Comparison of ENCODE assay signal across 11 mouse cellular contexts in the genomic region with DNA sequence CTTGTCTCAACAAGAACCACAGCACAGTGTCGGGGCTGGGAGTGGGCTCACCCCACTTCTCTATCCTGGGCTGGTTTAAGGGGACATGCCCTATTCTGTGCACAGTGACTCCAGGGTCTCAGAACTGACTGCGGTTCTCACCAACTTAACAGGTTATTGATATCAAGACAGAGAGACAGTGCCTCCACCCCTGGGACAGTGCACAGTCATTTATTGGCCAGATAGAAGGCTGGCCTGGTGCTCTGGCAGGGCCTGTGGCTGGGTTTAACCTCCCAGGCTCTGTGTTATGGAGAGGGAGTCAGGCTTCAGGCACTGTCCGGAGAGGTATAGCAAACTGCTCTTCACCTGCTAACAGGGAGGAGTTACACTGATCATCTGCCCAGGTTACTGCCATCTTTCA. TPM values are rescaled to one million over a fixed set of nuclear protein-coding genes. Genes with fewer than 3 reads are reported as not detected.
A peak's percentile ranks its signal among the peaks of the same experiment; 100 is the strongest.
DNase-seq lines count a peak whose midpoint lies in the region; ATAC-seq and TF ChIP-seq lines count a peak whose summit lies in the region.
"Had no signal": no experiment of that assay in that cellular context is flagged by ENCODE, and none has a peak within 500 bp of the region (broad histone marks: within the 10 kb centered on the region; RNA-seq: fewer than 3 reads in every experiment).

No protein-coding gene starts in this region.

- H3K27ac ChIP-seq in gastrocnemius, adult 2 months: peak overlapping the region; percentile 78
- H3K27ac ChIP-seq in kidney, postnatal 0 days: peak overlapping the region; percentile 68
- H3K27ac ChIP-seq in heart, embryonic 14.5 days (replicated peaks in 1 of 2; ENCODE audit: control insufficient read depth in 1 of 2, insufficient read depth in 1 of 2, low read depth in 2 of 2, low read length in 2 of 2): peak overlapping the region in 1 of 2 experiments; percentile 26; a peak in 2 of 4 replicates
- H3K27ac ChIP-seq in liver, embryonic 13.5 days: peak overlapping the region; percentile 67; the same call in 1 of the 2 replicates
- H3K27ac ChIP-seq: layer of hippocampus, adult 2 months had no signal

- intact Hi-C loops in gastrocnemius, adult 2 months (cut with DNase I): no loop called here

- 0 out of 2 replicates have a peak overlapping the region, but pooled peaks have one; percentile 4 for H3K4me3 ChIP-seq in gastrocnemius, adult 2 months
- no peak overlapping the region for H3K4me3 ChIP-seq in kidney, postnatal 0 days (replicated peaks; ENCODE audit: low read depth, low read length)
- no peak overlapping the region for H3K4me3 ChIP-seq in heart, embryonic 14.5 days (ENCODE audit: control insufficient read depth in 1 of 2, insufficient read depth in 1 of 2, low read depth in 1 of 2, low read length in 2 of 2)
- no peak overlapping the region for H3K4me3 ChIP-seq in liver, embryonic 13.5 days (replicated peaks)
- H3K4me3 ChIP-seq: layer of hippocampus, adult 2 months had no signal

- no peak overlapping the region for H3K4me2 ChIP-seq in kidney, postnatal 0 days (ENCODE audit: low read length)
- H3K4me2 ChIP-seq in heart, embryonic 14.5 days (ENCODE audit: low read length): no peak overlapping the region
- H3K4me2 ChIP-seq in liver, embryonic 13.5 days: no peak overlapping the region

- no peak for ATAC-seq in kidney, postnatal 0 days (replicated peaks; ENCODE audit: low FRiP score, low read depth)
- ATAC-seq in heart, embryonic 14.5 days (ENCODE audit: insufficient number of reproducible peaks, insufficient read depth, low FRiP score, low read depth): no peak
- no peak for ATAC-seq in liver, embryonic 13.5 days (ENCODE audit: low read depth)
- no peak for ATAC-seq in erythroblast, adult 5-6 weeks (replicated peaks; ENCODE audit: low FRiP score, poor library complexity, severe bottlenecking)

- H3K27me3 ChIP-seq in kidney, postnatal 0 days (ENCODE audit: insufficient read depth, low read length): no peaks in the 10 kb centered on the region
- no peaks in the 10 kb centered on the region for H3K27me3 ChIP-seq in heart, embryonic 14.5 days (ENCODE audit: control insufficient read depth, insufficient read depth, low read length)
- peaks cover 31% of the 10 kb centered on the region for H3K27me3 ChIP-seq in liver, embryonic 13.5 days

- WGBS in kidney, postnatal 0 days: 77% methylated on average over 3 of the region's 3 CpGs
- 69% methylated on average over 3 of the region's 3 CpGs for WGBS in heart, embryonic 14.5 days
- 60% methylated on average over 3 of the region's 3 CpGs for WGBS in liver, embryonic 13.5 days (ENCODE audit: insufficient replicate concordance)

- DNase-seq in gastrocnemius, adult 2 months: peak; percentile 63
- no peak for DNase-seq in gastrocnemius, postnatal 4 days (ENCODE audit: low spot score in 2 of 2)
- no peak for DNase-seq in kidney, postnatal 0 days (ENCODE audit: low spot score)
- no peak for DNase-seq in kidney, postnatal 25 days
- no peak for DNase-seq in liver, embryonic 13.5 days
- DNase-seq in embryo, embryonic 9.5 days (ENCODE audit: extremely low spot score): no peak
- DNase-seq: adrenal gland, postnatal 25 days had no signal

- TF ChIP-seq CTCF in gastrocnemius, adult 2 months (IDR thresholded peaks at IDR 0.05): no peak
- TF ChIP-seq CTCF in kidney, postnatal 0 days (IDR thresholded peaks at IDR 0.05; ENCODE audit: low read depth): no peak

- H3K9me3 ChIP-seq in kidney, postnatal 0 days (replicated peaks; ENCODE audit: low read length): no peaks in the 10 kb centered on the region
- no peaks in the 10 kb centered on the region for H3K9me3 ChIP-seq in heart, embryonic 14.5 days (ENCODE audit: control insufficient read depth, low read length)
- no peaks in the 10 kb centered on the region for H3K9me3 ChIP-seq in liver, embryonic 13.5 days (replicated peaks)

- H3K9ac ChIP-seq in kidney, postnatal 0 days (ENCODE audit: low read depth, low read length): no peak overlapping the region
- H3K9ac ChIP-seq in heart, embryonic 14.5 days (ENCODE audit: low read length): peak overlapping the region; percentile 45; the same call in 1 of the 2 replicates
- peak overlapping the region; percentile 11; the same call in 1 of the 2 replicates for H3K9ac ChIP-seq in liver, embryonic 13.5 days

- peaks cover 42% of the 10 kb centered on the region for H3K4me1 ChIP-seq in kidney, postnatal 0 days (replicated peaks; ENCODE audit: insufficient read depth, low read length)
- H3K4me1 ChIP-seq in heart, embryonic 14.5 days (ENCODE audit: control insufficient read depth in 2 of 2, insufficient read depth in 2 of 2, low read length in 2 of 2): peaks cover 65 to 74% of the 10 kb centered on the region in 2 experiments
- H3K4me1 ChIP-seq in liver, embryonic 13.5 days (replicated peaks): peaks cover 63% of the 10 kb centered on the region

- H3K36me3 ChIP-seq in kidney, postnatal 0 days (ENCODE audit: insufficient read depth, low read length): no peaks in the 10 kb centered on the region
- H3K36me3 ChIP-seq in heart, embryonic 14.5 days (ENCODE audit: control insufficient read depth, insufficient read depth, low read length): peaks cover 8% of the 10 kb centered on the region; the same call in 1 of the 2 replicates
- H3K36me3 ChIP-seq in liver, embryonic 13.5 days: no peaks in the 10 kb centered on the region

RNA-seq across cellular contexts. Expression of a gene that starts 57.3 kb away (rescaled TPM):
- total RNA-seq in gastrocnemius, adult 2 months (2021): not detected
- not detected for total RNA-seq in gastrocnemius, postnatal 4 days (2021)
- 15.4 and 20.6 TPM in 2 replicates for polyA plus RNA-seq in kidney, postnatal 0 days (2015; fragmentation: Nextera tagmentation; extraction: Ambion mirVana)
- polyA plus RNA-seq in heart, embryonic 14.5 days (2014; fragmentation: Nextera tagmentation; extraction: Ambion mirVana): not detected in 2 replicates
- 6.1 and 8.2 TPM in 2 replicates for polyA plus RNA-seq in liver, embryonic 13.5 days (2015; fragmentation: Nextera tagmentation; extraction: Ambion mirVana)
- not detected in 2 replicates for total RNA-seq in erythroblast, adult 5-6 weeks (2015; ENCODE audit: low replicate concordance)
- total RNA-seq in erythroblast, adult 5-6 weeks (2017; ENCODE audit: low replicate concordance): not detected in 2 replicates
- total RNA-seq: layer of hippocampus, adult 2 months had no signal
- polyA plus RNA-seq: hindbrain, embryonic 11.5 days had no signal
